Mouse (Mus musculus): ENCODE data around the gene Gm20431.

Gene Gm20431

GRCm38 (mm10) chr2:167571442-167572220 is 89.7 kb downstream of the Gm20431 start:
- DNase-seq (ENCODE audit: low read depth, low spot score): no peak

- no peak for DNase-seq (ENCODE audit: low read depth, low spot score)
These were observed 90.5 kb downstream of the Gm20431 start for GRCm38 (mm10) chr2:167570815-167571214.

GRCm38 (mm10) chr2:167569934-167570651 is 91.2 kb downstream of the Gm20431 start:
- DNase-seq (ENCODE audit: low read depth, low spot score): no peak

GRCm38 (mm10) chr2:167568112-167568511 is 93.2 kb downstream of the Gm20431 start:
- no peak for DNase-seq (ENCODE audit: low read depth, low spot score)

- no peak for DNase-seq (ENCODE audit: low read depth, low spot score)
These were observed 95.6 kb downstream of the Gm20431 start for GRCm38 (mm10) chr2:167565682-167566081.

GRCm38 (mm10) chr2:167565312-167565656 is 96.0 kb downstream of the Gm20431 start:
- no peak for DNase-seq (ENCODE audit: low read depth, low spot score)

- no peak for DNase-seq (ENCODE audit: low read depth, low spot score)
These were observed 96.6 kb downstream of the Gm20431 start for GRCm38 (mm10) chr2:167564551-167565311.

- DNase-seq (ENCODE audit: low read depth, low spot score): no peak
These were observed 97.6 kb downstream of the Gm20431 start for GRCm38 (mm10) chr2:167563703-167564102.

GRCm38 (mm10) chr2:167563035-167563434 is 98.3 kb downstream of the Gm20431 start:
- no peak for DNase-seq (ENCODE audit: low read depth, low spot score)

- no peak for DNase-seq (ENCODE audit: low read depth, low spot score)
These were observed 99.2 kb downstream of the Gm20431 start for GRCm38 (mm10) chr2:167562101-167562500.

GRCm38 (mm10) chr2:167559413-167559812 is 101.9 kb downstream of the Gm20431 start:
- DNase-seq (ENCODE audit: low read depth, low spot score): no peak

All from c-Kit-negative CD71-positive TER-119-positive erythroid progenitor cells, embryonic 14.5 days (primary cell).